Mouse (Mus musculus) liver, adult 2 months (tissue): Measurements from ENCODE around the gene Krtap16-3. TPM values are rescaled to one million over a fixed set of nuclear protein-coding genes. Genes with fewer than 3 reads are reported as not detected.
A peak's percentile ranks its signal among the peaks of the same experiment; 100 is the strongest.

ENCODE experiments used
- DNase-seq: peaks from one replicate; pipeline ENCODE4 v3.0.0-alpha.2; 2011; ENCODE audit warnings: low read depth, low spot score; ENCODE audit errors: extremely low read depth
- H3K27ac ChIP-seq: fragments of 200-500 bp; replicated peaks from 2 replicates; pipeline ENCODE4 v1.5.1; 2012; ENCODE audit warnings: low read depth, mild to moderate bottlenecking, control low read depth, inconsistent platforms, low read length; ENCODE audit not compliant: insufficient read depth
- H3K27me3 ChIP-seq: fragments of 200-500 bp; 2 replicates; pipeline ENCODE4 v1.6.1; 2012; ENCODE audit warnings: mild to moderate bottlenecking, moderate library complexity, low read length, inconsistent platforms; ENCODE audit not compliant: control insufficient read depth, insufficient read depth
- H3K36me3 ChIP-seq: fragments of 200-500 bp; 2 replicates; pipeline ENCODE4 v1.6.1; 2012; ENCODE audit warnings: low read length, inconsistent platforms; ENCODE audit not compliant: control insufficient read depth, insufficient read depth
- H3K4me1 ChIP-seq: fragments of 200-500 bp; 2 replicates; pipeline ENCODE4 v1.6.1; 2011; ENCODE audit warnings: low read length; ENCODE audit not compliant: control insufficient read depth, insufficient read depth
- H3K4me3 ChIP-seq: fragments of 200-500 bp; 2 replicates; pipeline ENCODE4 v1.5.1; 2011; ENCODE audit warnings: low read depth, mild to moderate bottlenecking, control low read depth, low read length, moderate library complexity; ENCODE audit not compliant: insufficient read depth
- H3K79me2 ChIP-seq: fragments of 200-500 bp; 2 replicates; pipeline ENCODE4 v1.6.1; 2012; ENCODE audit warnings: inconsistent platforms, mild to moderate bottlenecking, low read length, moderate library complexity; ENCODE audit not compliant: control insufficient read depth, insufficient read depth
- H3K9ac ChIP-seq: fragments of 200-500 bp; 2 replicates; pipeline ENCODE4 v1.6.1; 2012; ENCODE audit warnings: low read depth, mild to moderate bottlenecking, control low read depth, inconsistent platforms, low read length
- CTCF ChIP-seq: fragments of 200-500 bp; IDR thresholded peaks from 2 replicates; pipeline ENCODE4 v1.5.1; 2011; ENCODE audit warnings: low read depth, low read length, control low read depth
- POLR2A ChIP-seq: fragments of 200-500 bp; IDR thresholded peaks from 2 replicates; pipeline ENCODE4 v1.6.1; 2011; ENCODE audit warnings: low read length, control low read depth; ENCODE audit not compliant: insufficient read depth; ENCODE audit errors: extremely low read depth
- WGBS: fragments of 180-500 bp; shearing (Covaris S2); methylation state at CpG from one replicate; pipeline ENCODE4 v1.1.7; 2018; 5-methylcytosine and 5-hydroxymethylcytosine counted together
- polyA plus RNA-seq: library from polyadenylated mRNA; depleted of rRNA; stranded (reverse); fragments of >200 nt; gene quantifications from 2 replicates; pipeline ENCODE4 v1.2.3, GENCODE M21; 2012; rRNA removed
- total RNA-seq: library from RNA; depleted of rRNA; stranded (reverse); fragments of >200 nt; gene quantifications from 2 replicates; pipeline ENCODE4 v1.2.3, GENCODE M21; 2014; rRNA removed

Gene Krtap16-3
- not detected in 2 replicates for total RNA-seq
- not detected in 2 replicates for polyA plus RNA-seq

GRCm38 (mm10) chr16:88962773-88963172 lies at the start of gene Krtap16-3:
TSS of gene Krtap16-3 (minus strand) at chr16:88962873.
- H3K36me3 ChIP-seq, result no peaks in the 10 kb centered on the region
- no peaks in the 10 kb centered on the region for H3K4me1 ChIP-seq
- H3K9ac ChIP-seq, result no peak within 1 kb of the TSS
- H3K27ac ChIP-seq, result no peak within 1 kb of the TSS
- DNase-seq, result no peak
- 86% methylated on average over 7 of the region's 7 CpGs for WGBS
- no peak within 1 kb of the TSS for H3K4me3 ChIP-seq
- H3K27me3 ChIP-seq, result no peaks in the 10 kb centered on the region
- no peaks in the 10 kb centered on the region for H3K79me2 ChIP-seq
- no peak for TF ChIP-seq CTCF
- TF ChIP-seq POLR2A, result no peak

DNA sequence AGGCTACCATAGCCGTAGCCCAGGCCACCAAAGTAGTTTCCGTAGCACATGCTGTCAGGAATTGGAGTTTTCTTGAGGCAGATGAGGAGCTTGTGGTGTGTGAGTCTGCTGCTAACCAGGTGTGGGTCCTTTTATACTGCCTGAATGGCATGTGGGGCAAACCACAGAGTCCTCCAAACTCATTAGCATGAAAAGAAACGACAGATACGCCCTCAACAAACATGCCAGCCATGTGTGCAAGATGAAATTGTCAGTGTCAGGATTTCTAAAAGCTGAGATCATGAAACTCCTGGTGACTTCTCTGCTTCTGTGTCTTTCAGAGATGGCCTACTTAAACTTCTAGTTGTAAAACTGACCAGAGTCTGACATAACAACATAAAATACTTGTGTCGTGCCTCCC lies 48.0 kb upstream of the Krtap16-3 start, which contains the start of gene Krtap22-2:
Gene Krtap22-2 (minus strand): TSS at position 101 of the 400 bp plus-strand sequence.
- WGBS, result 74% methylated on average over 5 of the region's 5 CpGs
- Histone ChIP-seq H3K27ac (no peak within 1 kb of the TSS), H3K9ac (no peak within 1 kb of the TSS)

GRCm38 (mm10) chr16:88941106-88941505 lies 21.6 kb downstream of the Krtap16-3 start:
- Histone ChIP-seq H3K36me3 (no peaks in the 10 kb centered on the region), H3K27ac (no peak overlapping the region), H3K4me1 (no peaks in the 10 kb centered on the region), H3K27me3 (no peaks in the 10 kb centered on the region), H3K4me3 (no peak overlapping the region), H3K9ac (no peak overlapping the region), H3K79me2 (no peaks in the 10 kb centered on the region)
- DNase-seq, result no peak
- no peak for TF ChIP-seq POLR2A
- TF ChIP-seq CTCF, result no peak
- WGBS, result 84% methylated on average over 6 of the region's 6 CpGs

More for the DNA sequence above, 48.0 kb upstream of the Krtap16-3 start, which contains the start of gene Krtap22-2:
- H3K4me1 ChIP-seq, result no peaks in the 10 kb centered on the region
- DNase-seq, result no peak
- H3K79me2 ChIP-seq, result no peaks in the 10 kb centered on the region
- no peak for TF ChIP-seq POLR2A
- TF ChIP-seq CTCF, result no peak
- H3K4me3 ChIP-seq, result no peak within 1 kb of the TSS
- H3K27me3 ChIP-seq, result no peaks in the 10 kb centered on the region
- no peaks in the 10 kb centered on the region for H3K36me3 ChIP-seq

GRCm38 (mm10) chr16:88938252-88938651 lies 24.4 kb downstream of the Krtap16-3 start:
- Histone ChIP-seq H3K4me3 (no peak overlapping the region), H3K79me2 (no peaks in the 10 kb centered on the region), H3K27me3 (no peaks in the 10 kb centered on the region), H3K4me1 (no peaks in the 10 kb centered on the region), H3K27ac (no peak overlapping the region), H3K9ac (no peak overlapping the region), H3K36me3 (no peaks in the 10 kb centered on the region)
- 76% methylated on average over 7 of the region's 7 CpGs for WGBS
- peak; percentile 12 for DNase-seq
- TF ChIP-seq POLR2A (no peak), CTCF (no peak; the same call in 1 of the 2 replicates)

- 85% methylated on average over 3 of the region's 3 CpGs for WGBS
- H3K27me3 ChIP-seq, result no peaks in the 10 kb centered on the region
- H3K9ac ChIP-seq, result no peak within 1 kb of the TSS
- no peaks in the 10 kb centered on the region for H3K36me3 ChIP-seq
- H3K4me1 ChIP-seq, result no peaks in the 10 kb centered on the region
- no peak for DNase-seq
- no peak within 1 kb of the TSS for H3K27ac ChIP-seq
- no peaks in the 10 kb centered on the region for H3K79me2 ChIP-seq
- H3K4me3 ChIP-seq, result no peak within 1 kb of the TSS
- TF ChIP-seq POLR2A (no peak), CTCF (no peak)
Measured at GRCm38 (mm10) chr16:88932165-88932564, 30.5 kb downstream of the Krtap16-3 start, which contains the start of gene Krtap19-9b. TSS of gene Krtap19-9b (minus strand) at chr16:88932265.

Other genes with a start within 250 kb of the Krtap16-3 start
- gene Krtap13-1, start 234.0 kb downstream of the Krtap16-3 start, total RNA-seq, result not detected in 2 replicates
- gene Krtap13-1, start 234.0 kb downstream of the Krtap16-3 start, polyA plus RNA-seq, result not detected in 2 replicates
- gene Krtap13, start 211.2 kb downstream of the Krtap16-3 start, total RNA-seq, result not detected in 2 replicates
- not detected in 2 replicates for gene Krtap13, start 211.2 kb downstream of the Krtap16-3 start, polyA plus RNA-seq
- gene 2310034C09Rik, start 204.0 kb downstream of the Krtap16-3 start, total RNA-seq, result not detected in 2 replicates
- not detected in 2 replicates for gene 2310034C09Rik, start 204.0 kb downstream of the Krtap16-3 start, polyA plus RNA-seq
- gene 2310057N15Rik, start 188.7 kb downstream of the Krtap16-3 start, total RNA-seq, result not detected in 2 replicates
- not detected in 2 replicates for gene 2310057N15Rik, start 188.7 kb downstream of the Krtap16-3 start, polyA plus RNA-seq
- not detected in 2 replicates for gene Gm5965, start 185.0 kb downstream of the Krtap16-3 start, total RNA-seq
- not detected in 2 replicates for gene Gm5965, start 185.0 kb downstream of the Krtap16-3 start, polyA plus RNA-seq
- gene Gm20741, start 150.7 kb downstream of the Krtap16-3 start, total RNA-seq, result not detected in 2 replicates
- gene Gm20741, start 150.7 kb downstream of the Krtap16-3 start, polyA plus RNA-seq, result not detected in 2 replicates
- not detected in 2 replicates for gene Krtap15, start 142.7 kb downstream of the Krtap16-3 start, total RNA-seq
- gene Krtap15, start 142.7 kb downstream of the Krtap16-3 start, polyA plus RNA-seq, result not detected in 2 replicates
- not detected in 2 replicates for gene Krtap14, start 136.7 kb downstream of the Krtap16-3 start, total RNA-seq
- not detected in 2 replicates for gene Krtap14, start 136.7 kb downstream of the Krtap16-3 start, polyA plus RNA-seq
- not detected in 2 replicates for gene Krtap19-1, start 93.5 kb downstream of the Krtap16-3 start, total RNA-seq
- gene Krtap19-1, start 93.5 kb downstream of the Krtap16-3 start, polyA plus RNA-seq, result not detected in 2 replicates
- not detected in 2 replicates for gene Krtap19-2, start 88.6 kb downstream of the Krtap16-3 start, total RNA-seq
- gene Krtap19-2, start 88.6 kb downstream of the Krtap16-3 start, polyA plus RNA-seq, result not detected in 2 replicates
- not detected in 2 replicates for gene Krtap19-3, start 84.8 kb downstream of the Krtap16-3 start, total RNA-seq
- not detected in 2 replicates for gene Krtap19-3, start 84.8 kb downstream of the Krtap16-3 start, polyA plus RNA-seq
- gene Krtap19-4, start 77.8 kb downstream of the Krtap16-3 start, total RNA-seq, result not detected in 2 replicates
- gene Krtap19-4, start 77.8 kb downstream of the Krtap16-3 start, polyA plus RNA-seq, result not detected in 2 replicates
- gene Krtap19-5, start 66.4 kb downstream of the Krtap16-3 start, total RNA-seq, result not detected in 2 replicates
- gene Krtap19-5, start 66.4 kb downstream of the Krtap16-3 start, polyA plus RNA-seq, result not detected in 2 replicates
- gene Krtap19-9b, start 30.6 kb downstream of the Krtap16-3 start, total RNA-seq, result not detected in 2 replicates
- gene Krtap19-9b, start 30.6 kb downstream of the Krtap16-3 start, polyA plus RNA-seq, result not detected in 2 replicates
- not detected in 2 replicates for gene Krtap22-2, start 47.9 kb upstream of the Krtap16-3 start, total RNA-seq
- gene Krtap22-2, start 47.9 kb upstream of the Krtap16-3 start, polyA plus RNA-seq, result not detected in 2 replicates
- gene Gm10229, start 52.4 kb upstream of the Krtap16-3 start, total RNA-seq, result not detected in 2 replicates
- gene Gm10229, start 52.4 kb upstream of the Krtap16-3 start, polyA plus RNA-seq, result not detected in 2 replicates
- not detected in 2 replicates for gene Krtap6-1, start 68.8 kb upstream of the Krtap16-3 start, total RNA-seq
- gene Krtap6-1, start 68.8 kb upstream of the Krtap16-3 start, polyA plus RNA-seq, result not detected in 2 replicates
- not detected in 2 replicates for gene Gm10228, start 78.6 kb upstream of the Krtap16-3 start, total RNA-seq
- gene Gm10228, start 78.6 kb upstream of the Krtap16-3 start, polyA plus RNA-seq, result not detected in 2 replicates
- not detected in 2 replicates for gene Krtap6-5, start 85.0 kb upstream of the Krtap16-3 start, total RNA-seq
- gene Krtap6-5, start 85.0 kb upstream of the Krtap16-3 start, polyA plus RNA-seq, result not detected in 2 replicates
- gene 1110025L11Rik, start 101.1 kb upstream of the Krtap16-3 start, total RNA-seq, result not detected in 2 replicates
- gene 1110025L11Rik, start 101.1 kb upstream of the Krtap16-3 start, polyA plus RNA-seq, result not detected in 2 replicates
- gene Krtap6-3, start 121.1 kb upstream of the Krtap16-3 start, total RNA-seq, result not detected in 2 replicates
- not detected in 2 replicates for gene Krtap6-3, start 121.1 kb upstream of the Krtap16-3 start, polyA plus RNA-seq
- not detected in 2 replicates for gene Gm6358, start 178.0 kb upstream of the Krtap16-3 start, total RNA-seq
- gene Gm6358, start 178.0 kb upstream of the Krtap16-3 start, polyA plus RNA-seq, result not detected in 2 replicates
- gene Gm10061, start 188.2 kb upstream of the Krtap16-3 start, total RNA-seq, result not detected in 2 replicates
- gene Gm10061, start 188.2 kb upstream of the Krtap16-3 start, polyA plus RNA-seq, result not detected in 2 replicates
- gene Gm9789, start 195.1 kb upstream of the Krtap16-3 start, total RNA-seq, result not detected in 2 replicates
- not detected in 2 replicates for gene Gm9789, start 195.1 kb upstream of the Krtap16-3 start, polyA plus RNA-seq
- not detected in 2 replicates for gene Gm7735, start 206.6 kb upstream of the Krtap16-3 start, total RNA-seq
- gene Gm7735, start 206.6 kb upstream of the Krtap16-3 start, polyA plus RNA-seq, result not detected in 2 replicates
- not detected in 2 replicates for gene 1110057P08Rik, start 211.9 kb upstream of the Krtap16-3 start, total RNA-seq
- gene 1110057P08Rik, start 211.9 kb upstream of the Krtap16-3 start, polyA plus RNA-seq, result not detected in 2 replicates
- gene Krtap20-2, start 243.0 kb upstream of the Krtap16-3 start, total RNA-seq, result not detected in 2 replicates
- not detected in 2 replicates for gene Krtap20-2, start 243.0 kb upstream of the Krtap16-3 start, polyA plus RNA-seq